Mouse (Mus musculus) embryonic facial prominence, embryonic 15.5 days (tissue): ENCODE measurements at regions not wholly inside any gene's neighbourhood (a gene's known extent, or its start where the extent isn't known, plus 50 kb on each side); places are given as distances from the start of the nearest gene placed in this dataset.

Source experiments
- ATAC-seq: fragments of 200-750 bp; cut with Nextera tagmentation; 2 replicates; pipeline ENCODE4 v1.8.0; 2017; ENCODE audit warnings: low read depth, moderate TSS enrichment; ENCODE audit not compliant: insufficient number of reproducible peaks, low FRiP score, low TSS enrichment
- H3K27ac ChIP-seq: fragments of 300-500 bp; sonication (generic); replicated peaks from 2 replicates; pipeline ENCODE4 v1.5.1; 2015; ENCODE audit warnings: mild to moderate bottlenecking, inconsistent platforms
- H3K27me3 ChIP-seq: fragments of 300-500 bp; sonication (generic); 2 replicates; pipeline ENCODE4 v1.6.1; 2015; ENCODE audit warnings: inconsistent platforms
- H3K36me3 ChIP-seq: fragments of 300-500 bp; sonication (generic); 2 replicates; pipeline ENCODE4 v1.6.1; 2015; ENCODE audit warnings: mild to moderate bottlenecking, inconsistent platforms
- H3K4me1 ChIP-seq: fragments of 300-500 bp; sonication (generic); 2 replicates; pipeline ENCODE4 v1.6.1; 2015; ENCODE audit warnings: inconsistent platforms
- H3K4me2 ChIP-seq: fragments of 300-500 bp; sonication (generic); replicated peaks from 2 replicates; pipeline ENCODE4 v1.6.1; 2015; ENCODE audit warnings: mild to moderate bottlenecking, inconsistent platforms
- H3K4me3 ChIP-seq: fragments of 300-500 bp; sonication (generic); replicated peaks from 2 replicates; pipeline ENCODE4 v1.5.1; 2015; ENCODE audit warnings: mild to moderate bottlenecking, inconsistent platforms
- H3K9ac ChIP-seq: fragments of 300-500 bp; sonication (generic); 2 replicates; pipeline ENCODE4 v1.6.1; 2015; ENCODE audit warnings: inconsistent platforms
- H3K9me3 ChIP-seq: fragments of 300-500 bp; sonication (generic); replicated peaks from 2 replicates; pipeline ENCODE4 v1.6.1; 2016; ENCODE audit warnings: inconsistent platforms
- WGBS: fragments of 180-500 bp; shearing (Covaris S2); methylation state at CpG from one replicate; pipeline ENCODE4 v1.1.7; 2015; 5-methylcytosine and 5-hydroxymethylcytosine counted together

GRCm38 (mm10) chr1:35978766-35979165 lies 89.4 kb upstream of the Hs6st1 start:
- ATAC-seq: no peak
- no peak overlapping the region for H3K27ac ChIP-seq
- H3K4me1 ChIP-seq: peaks cover 5% of the 10 kb centered on the region
- WGBS: 61% methylated on average over 4 of the region's 4 CpGs
- H3K9me3 ChIP-seq: no peaks in the 10 kb centered on the region
- H3K4me3 ChIP-seq: no peak overlapping the region
- H3K4me2 ChIP-seq: no peak overlapping the region
- no peak overlapping the region for H3K9ac ChIP-seq
- no peaks in the 10 kb centered on the region for H3K27me3 ChIP-seq
- no peaks in the 10 kb centered on the region for H3K36me3 ChIP-seq

GRCm38 (mm10) chr1:35981226-35981625 lies 87.0 kb upstream of the Hs6st1 start:
- H3K27me3 ChIP-seq: no peaks in the 10 kb centered on the region
- H3K9ac ChIP-seq: no peak overlapping the region
- H3K9me3 ChIP-seq: no peaks in the 10 kb centered on the region
- no peak for ATAC-seq
- 88% methylated on average over 4 of the region's 4 CpGs for WGBS
- no peaks in the 10 kb centered on the region for H3K36me3 ChIP-seq
- peaks cover 3% of the 10 kb centered on the region for H3K4me1 ChIP-seq
- H3K4me2 ChIP-seq: no peak overlapping the region
- H3K27ac ChIP-seq: no peak overlapping the region
- H3K4me3 ChIP-seq: no peak overlapping the region

- WGBS: 46% methylated on average over 3 of the region's 3 CpGs
- H3K27me3 ChIP-seq: no peaks in the 10 kb centered on the region
- H3K4me2 ChIP-seq: no peak overlapping the region
- H3K27ac ChIP-seq: no peak overlapping the region
- no peak for ATAC-seq
- no peak overlapping the region for H3K4me3 ChIP-seq
- peaks cover 8% of the 10 kb centered on the region for H3K4me1 ChIP-seq
- H3K9ac ChIP-seq: no peak overlapping the region
- H3K36me3 ChIP-seq: no peaks in the 10 kb centered on the region
- H3K9me3 ChIP-seq: no peaks in the 10 kb centered on the region
Measured at GRCm38 (mm10) chr1:35983361-35983760, 84.8 kb upstream of the Hs6st1 start.

GRCm38 (mm10) chr1:35985318-35985717 lies 82.9 kb upstream of the Hs6st1 start:
- Histone ChIP-seq H3K27ac (no peak overlapping the region), H3K27me3 (no peaks in the 10 kb centered on the region), H3K9me3 (0 out of 2 replicates have a peak, but pooled peaks cover 6% of the 10 kb centered on the region), H3K9ac (no peak overlapping the region), H3K36me3 (no peaks in the 10 kb centered on the region), H3K4me2 (no peak overlapping the region), H3K4me1 (peaks cover 8% of the 10 kb centered on the region), H3K4me3 (no peak overlapping the region)
- ATAC-seq: no peak
- 91% methylated on average over 6 of the region's 6 CpGs for WGBS

GRCm38 (mm10) chr1:35986666-35987065 lies 81.5 kb upstream of the Hs6st1 start:
- no peak overlapping the region for H3K4me2 ChIP-seq
- peak; percentile 63; the same call in 1 of the 2 replicates for ATAC-seq
- H3K27me3 ChIP-seq: no peaks in the 10 kb centered on the region
- H3K9ac ChIP-seq: no peak overlapping the region
- peaks cover 8% of the 10 kb centered on the region for H3K4me1 ChIP-seq
- 34% methylated on average over 8 of the region's 8 CpGs for WGBS
- H3K27ac ChIP-seq: peak overlapping the region; percentile 65
- H3K4me3 ChIP-seq: no peak overlapping the region
- H3K9me3 ChIP-seq: 0 out of 2 replicates have a peak, but pooled peaks cover 12% of the 10 kb centered on the region
- H3K36me3 ChIP-seq: no peaks in the 10 kb centered on the region

GRCm38 (mm10) chr1:35992227-35992909 lies 75.8 kb upstream of the Hs6st1 start:
- H3K9ac ChIP-seq: no peak overlapping the region
- WGBS: 39% methylated on average over 8 of the region's 8 CpGs
- ATAC-seq: peak; percentile 84
- no peak overlapping the region for H3K4me3 ChIP-seq
- H3K27ac ChIP-seq: peak overlapping the region; percentile 82
- 0 out of 2 replicates have a peak, but pooled peaks cover 12% of the 10 kb centered on the region for H3K9me3 ChIP-seq
- H3K36me3 ChIP-seq: no peaks in the 10 kb centered on the region
- no peak overlapping the region for H3K4me2 ChIP-seq
- H3K27me3 ChIP-seq: no peaks in the 10 kb centered on the region
- H3K4me1 ChIP-seq: peaks cover 8% of the 10 kb centered on the region

- WGBS: 56% methylated on average over 3 of the region's 3 CpGs
- H3K4me1 ChIP-seq: peaks cover 8% of the 10 kb centered on the region
- no peak overlapping the region for H3K9ac ChIP-seq
- H3K27me3 ChIP-seq: no peaks in the 10 kb centered on the region
- H3K4me3 ChIP-seq: no peak overlapping the region
- no peak for ATAC-seq
- H3K9me3 ChIP-seq: 0 out of 2 replicates have a peak, but pooled peaks cover 12% of the 10 kb centered on the region
- no peak overlapping the region for H3K4me2 ChIP-seq
- H3K36me3 ChIP-seq: no peaks in the 10 kb centered on the region
- H3K27ac ChIP-seq: peak overlapping the region; percentile 82
Measured at GRCm38 (mm10) chr1:35992937-35993336, 75.3 kb upstream of the Hs6st1 start.

GRCm38 (mm10) chr1:35995691-35996090 lies 72.5 kb upstream of the Hs6st1 start:
- WGBS: 70% methylated on average over 6 of the region's 6 CpGs
- Histone ChIP-seq H3K27me3 (no peaks in the 10 kb centered on the region), H3K27ac (no peak overlapping the region), H3K4me1 (peaks cover 8% of the 10 kb centered on the region), H3K36me3 (no peaks in the 10 kb centered on the region), H3K4me2 (no peak overlapping the region), H3K4me3 (no peak overlapping the region), H3K9ac (no peak overlapping the region), H3K9me3 (0 out of 2 replicates have a peak, but pooled peaks cover 2% of the 10 kb centered on the region)
- ATAC-seq: no peak

- WGBS: 97% methylated on average over 5 of the region's 5 CpGs
- no peaks in the 10 kb centered on the region for H3K27me3 ChIP-seq
- no peak overlapping the region for H3K4me3 ChIP-seq
- no peak overlapping the region for H3K4me2 ChIP-seq
- H3K4me1 ChIP-seq: peaks cover 7% of the 10 kb centered on the region; the same call in 1 of the 2 replicates
- no peaks in the 10 kb centered on the region for H3K9me3 ChIP-seq
- no peak overlapping the region for H3K27ac ChIP-seq
- ATAC-seq: no peak
- no peak overlapping the region for H3K9ac ChIP-seq
- no peaks in the 10 kb centered on the region for H3K36me3 ChIP-seq
Measured at GRCm38 (mm10) chr1:36001319-36001718, 66.9 kb upstream of the Hs6st1 start.

- H3K9ac ChIP-seq: no peak overlapping the region
- no peak overlapping the region for H3K4me2 ChIP-seq
- H3K9me3 ChIP-seq: no peaks in the 10 kb centered on the region
- no peaks in the 10 kb centered on the region for H3K36me3 ChIP-seq
- no peak for ATAC-seq
- H3K27ac ChIP-seq: no peak overlapping the region
- no peak overlapping the region for H3K4me3 ChIP-seq
- 81% methylated on average over 1 of the region's 1 CpGs for WGBS
- peaks cover 7% of the 10 kb centered on the region; the same call in 1 of the 2 replicates for H3K4me1 ChIP-seq
- no peaks in the 10 kb centered on the region for H3K27me3 ChIP-seq
Measured at GRCm38 (mm10) chr1:36001821-36002220, 66.4 kb upstream of the Hs6st1 start.

GRCm38 (mm10) chr1:36003592-36003991 lies 64.6 kb upstream of the Hs6st1 start:
- Histone ChIP-seq H3K27ac (no peak overlapping the region), H3K27me3 (no peaks in the 10 kb centered on the region), H3K4me3 (no peak overlapping the region), H3K9ac (no peak overlapping the region), H3K36me3 (no peaks in the 10 kb centered on the region), H3K9me3 (no peaks in the 10 kb centered on the region), H3K4me2 (no peak overlapping the region), H3K4me1 (peaks cover 14% of the 10 kb centered on the region; the same call in 1 of the 2 replicates)
- no peak for ATAC-seq
- WGBS: 23% methylated on average over 9 of the region's 9 CpGs

GRCm38 (mm10) chr1:36008598-36008997 lies 59.6 kb upstream of the Hs6st1 start:
- no peaks in the 10 kb centered on the region for H3K9me3 ChIP-seq
- H3K27me3 ChIP-seq: no peaks in the 10 kb centered on the region
- no peak for ATAC-seq
- H3K4me1 ChIP-seq: peaks cover 21% of the 10 kb centered on the region; the same call in 1 of the 2 replicates
- no peak overlapping the region for H3K4me3 ChIP-seq
- no peak overlapping the region for H3K4me2 ChIP-seq
- 74% methylated on average over 6 of the region's 6 CpGs for WGBS
- H3K9ac ChIP-seq: no peak overlapping the region
- 0 out of 2 replicates have a peak overlapping the region, but pooled peaks have one; percentile 5 for H3K27ac ChIP-seq
- no peaks in the 10 kb centered on the region for H3K36me3 ChIP-seq
